Mouse (Mus musculus): ENCODE measurements around the gene Adprh. TPM values are rescaled to one million over a fixed set of nuclear protein-coding genes. Genes with fewer than 3 reads are reported as not detected.
A peak's percentile ranks its signal among the peaks of the same experiment; 100 is the strongest.
"Not testable (repeated sequence)": the region's sequence is repeated elsewhere in the genome, so short reads cannot be mapped to it uniquely, and the experiment has no call there.

Adprh gene
- polyA plus RNA-seq, 1 experiment from 2014 or later, result 46.7 TPM

DNA sequence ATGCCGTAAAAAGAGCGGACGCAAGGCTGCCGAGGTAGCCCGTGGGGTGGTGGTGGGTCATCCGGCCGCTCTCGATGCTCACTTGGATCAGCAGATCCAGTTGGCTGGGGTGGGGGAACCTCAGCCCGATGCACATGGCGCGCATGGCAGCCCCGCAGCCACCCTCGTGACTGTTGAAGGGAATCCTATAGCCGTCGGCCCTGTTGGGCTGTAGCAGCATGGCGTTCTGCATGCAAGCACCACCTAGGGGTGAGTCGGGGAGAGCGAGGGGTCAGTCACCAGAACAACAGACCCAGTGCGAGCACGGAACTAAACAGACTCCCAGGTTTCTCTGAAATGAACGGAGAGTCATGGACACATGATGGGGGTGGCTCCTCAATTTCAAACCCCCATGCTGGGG lies 5.1 kb downstream of the Adprh start:
- DNase-seq (ENCODE audit: low spot score) (no peak), ATAC-seq (ENCODE audit: low FRiP score, low TSS enrichment) (no peak)
- Histone ChIP-seq H3K27ac (replicated peaks) (no peak overlapping the region), H3K4me2 (replicated peaks; ENCODE audit: low read depth) (no peak overlapping the region), H3K9ac (ENCODE audit: low read length) (no peak overlapping the region), H3K27me3 (ENCODE audit: control insufficient read depth, insufficient read depth, low read length) (no peaks in the 10 kb centered on the region), H3K9me3 (ENCODE audit: control insufficient read depth, low read length) (no peaks in the 10 kb centered on the region), H3K4me3 (ENCODE audit: low read depth, low read length) (no peak overlapping the region), H3K36me3 (ENCODE audit: control insufficient read depth, insufficient read depth, low read length) (peaks cover 17% of the 10 kb centered on the region), H3K4me1 (replicated peaks; ENCODE audit: control insufficient read depth, insufficient read depth) (no peaks in the 10 kb centered on the region)
- TF ChIP-seq EP300 (optimal IDR thresholded peaks at IDR 0.05) (no peak), CTCF (IDR thresholded peaks at IDR 0.05; ENCODE audit: low read depth) (no peak)
- WGBS, result 92% methylated on average over 21 of the region's 21 CpGs

DNA sequence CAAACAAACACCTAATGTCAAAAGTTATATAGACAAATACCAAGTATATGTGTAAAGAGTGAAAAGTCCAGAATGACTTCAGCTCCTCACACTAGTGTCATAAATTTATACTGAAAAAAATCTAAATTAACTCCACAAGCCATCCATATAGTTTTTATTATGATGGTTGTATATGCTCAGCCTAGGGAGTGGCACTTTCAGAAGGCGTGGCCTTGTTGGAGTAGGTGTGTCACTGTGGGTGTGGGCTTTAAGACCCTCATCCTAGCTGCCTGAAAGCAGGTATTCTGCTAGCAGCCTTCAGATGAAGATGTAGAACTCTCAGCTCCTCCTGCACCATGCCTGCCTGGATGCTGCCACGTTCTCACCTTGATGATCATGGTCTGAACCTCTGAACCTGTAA lies 6.4 kb downstream of the Adprh start:
- H3K27me3 ChIP-seq (ENCODE audit: control insufficient read depth, insufficient read depth, low read length); H3K9me3 ChIP-seq (ENCODE audit: control insufficient read depth, low read length); H3K27ac ChIP-seq (replicated peaks); H3K4me1 ChIP-seq (replicated peaks; ENCODE audit: control insufficient read depth, insufficient read depth); H3K4me3 ChIP-seq (ENCODE audit: low read depth, low read length); H3K9ac ChIP-seq (ENCODE audit: low read length); DNase-seq (ENCODE audit: low spot score); ATAC-seq (ENCODE audit: low FRiP score, low TSS enrichment); H3K4me2 ChIP-seq (replicated peaks; ENCODE audit: low read depth): not testable (repeated sequence)
- peaks cover 17% of the 10 kb centered on the region for H3K36me3 ChIP-seq (ENCODE audit: control insufficient read depth, insufficient read depth, low read length)
- 88% methylated on average over 2 of the region's 2 CpGs for WGBS

DNA sequence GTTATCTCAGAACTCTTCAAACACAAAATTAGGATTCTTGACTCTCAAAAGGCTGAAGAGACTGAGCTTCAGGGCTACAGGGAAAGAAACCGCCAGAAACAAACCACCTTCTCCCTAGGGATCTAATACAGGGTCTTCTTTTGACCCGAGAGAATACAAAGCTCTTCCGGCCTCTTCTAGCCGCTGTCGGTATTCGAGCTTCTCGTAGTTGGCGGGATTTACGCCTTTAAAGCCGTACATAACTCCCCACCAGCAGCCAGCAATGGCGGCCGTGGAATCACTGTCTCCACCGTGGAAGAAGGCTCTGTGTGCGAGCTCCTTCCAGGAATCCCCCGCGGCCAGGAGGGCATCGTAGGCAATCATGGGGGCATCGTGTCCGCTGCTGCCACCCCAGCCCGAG lies 6.9 kb downstream of the Adprh start:
- H3K36me3 ChIP-seq (ENCODE audit: control insufficient read depth, insufficient read depth, low read length), result peaks cover 17% of the 10 kb centered on the region

DNA sequence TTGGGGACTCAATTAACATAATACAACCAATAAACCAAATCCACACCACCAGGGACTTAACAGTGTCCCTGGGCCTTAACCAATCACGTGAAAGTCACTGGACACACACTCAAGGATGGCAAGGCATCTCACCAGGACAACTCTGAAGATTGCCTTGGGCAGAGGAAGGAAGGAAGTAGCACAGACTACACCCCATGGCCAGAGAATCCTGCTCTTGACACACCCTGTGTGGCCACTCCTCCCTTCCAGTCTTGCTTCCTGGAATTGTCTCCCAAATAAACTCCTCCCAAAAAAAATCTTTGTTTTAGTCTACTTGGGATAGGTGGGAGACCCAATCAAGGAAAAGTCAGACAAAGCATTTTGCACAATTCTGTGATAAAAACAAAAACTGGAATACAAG lies 7.5 kb downstream of the Adprh start:
- Histone ChIP-seq H3K4me1 (replicated peaks; ENCODE audit: control insufficient read depth, insufficient read depth) (no peaks in the 10 kb centered on the region), H3K27ac (replicated peaks) (no peak overlapping the region), H3K9ac (ENCODE audit: low read length) (no peak overlapping the region), H3K4me2 (replicated peaks; ENCODE audit: low read depth) (no peak overlapping the region), H3K36me3 (ENCODE audit: control insufficient read depth, insufficient read depth, low read length) (peaks cover 17% of the 10 kb centered on the region), H3K4me3 (ENCODE audit: low read depth, low read length) (no peak overlapping the region), H3K9me3 (ENCODE audit: control insufficient read depth, low read length) (no peaks in the 10 kb centered on the region), H3K27me3 (ENCODE audit: control insufficient read depth, insufficient read depth, low read length) (no peaks in the 10 kb centered on the region)
- TF ChIP-seq CTCF (IDR thresholded peaks at IDR 0.05; ENCODE audit: low read depth) (no peak), EP300 (optimal IDR thresholded peaks at IDR 0.05) (no peak)
- ATAC-seq (ENCODE audit: low FRiP score, low TSS enrichment) (no peak), DNase-seq (ENCODE audit: low spot score) (no peak)
- 100% methylated on average over 1 of the region's 1 CpGs for WGBS

More for the DNA sequence above, 6.9 kb downstream of the Adprh start:
- Histone ChIP-seq H3K27ac (replicated peaks) (no peak overlapping the region), H3K4me3 (ENCODE audit: low read depth, low read length) (no peak overlapping the region), H3K4me2 (replicated peaks; ENCODE audit: low read depth) (no peak overlapping the region), H3K9me3 (ENCODE audit: control insufficient read depth, low read length) (no peaks in the 10 kb centered on the region), H3K9ac (ENCODE audit: low read length) (no peak overlapping the region), H3K27me3 (ENCODE audit: control insufficient read depth, insufficient read depth, low read length) (no peaks in the 10 kb centered on the region), H3K4me1 (replicated peaks; ENCODE audit: control insufficient read depth, insufficient read depth) (no peaks in the 10 kb centered on the region)
- whole genome bisulfite sequencing, result 96% methylated on average over 20 of the region's 20 CpGs
- DNase-seq (ENCODE audit: low spot score), result no peak
- no peak for ATAC-seq (ENCODE audit: low FRiP score, low TSS enrichment)
- TF ChIP-seq EP300 (optimal IDR thresholded peaks at IDR 0.05) (no peak), CTCF (IDR thresholded peaks at IDR 0.05; ENCODE audit: low read depth) (no peak)

DNA sequence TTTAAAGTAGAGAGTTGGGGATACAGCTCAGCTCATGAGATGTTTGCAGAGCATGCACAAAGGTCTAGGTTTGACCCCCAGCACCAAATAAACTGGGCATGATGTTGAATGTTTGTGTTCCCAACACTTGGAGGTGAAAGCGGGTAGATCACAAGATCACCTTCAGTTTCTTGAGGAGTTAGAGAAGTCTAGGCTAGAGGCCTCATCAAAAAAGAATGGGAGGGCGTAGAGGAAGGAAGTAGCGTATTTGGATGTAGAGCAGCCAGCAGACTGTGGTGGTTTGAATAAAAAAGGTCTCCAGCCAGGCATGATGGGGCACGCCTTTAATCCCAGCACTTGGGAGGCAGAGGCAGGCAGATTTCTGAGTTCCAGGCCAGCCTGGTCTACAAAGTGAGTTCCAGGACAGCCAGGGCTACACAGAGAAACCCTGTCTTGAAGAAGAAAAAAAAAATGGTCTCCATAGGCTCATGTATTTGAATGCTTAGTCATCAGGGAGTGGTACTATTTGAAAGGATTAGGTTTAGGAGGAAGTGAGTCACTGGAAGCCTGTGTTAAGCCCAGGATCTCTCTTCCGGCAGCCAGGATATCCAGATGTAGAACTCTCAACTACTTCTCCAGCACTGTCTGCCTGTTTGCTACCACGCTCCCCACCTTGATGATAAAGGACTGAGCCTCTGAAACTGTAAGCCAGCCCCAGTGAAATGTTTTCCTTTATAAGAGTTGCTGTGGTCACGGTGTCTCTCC lies 8.6 kb downstream of the Adprh start:
- no peaks in the 10 kb centered on the region for H3K27me3 ChIP-seq (ENCODE audit: control insufficient read depth, insufficient read depth, low read length)
- no peaks in the 10 kb centered on the region for H3K9me3 ChIP-seq (ENCODE audit: control insufficient read depth, low read length)
- TF ChIP-seq EP300 (optimal IDR thresholded peaks at IDR 0.05) (no peak), CTCF (IDR thresholded peaks at IDR 0.05; ENCODE audit: low read depth) (no peak)
- H3K4me1 ChIP-seq (replicated peaks; ENCODE audit: control insufficient read depth, insufficient read depth), result no peaks in the 10 kb centered on the region
- H3K4me2 ChIP-seq (replicated peaks; ENCODE audit: low read depth), result no peak overlapping the region
- DNase-seq (ENCODE audit: low spot score), result no peak
- ATAC-seq (ENCODE audit: low FRiP score, low TSS enrichment), result peak; percentile 59; the same call in 1 of the 2 replicates
- no peak overlapping the region for H3K4me3 ChIP-seq (ENCODE audit: low read depth, low read length)
- WGBS, result 96% methylated on average over 7 of the region's 7 CpGs
- no peak overlapping the region for H3K27ac ChIP-seq (replicated peaks)
- no peak overlapping the region for H3K9ac ChIP-seq (ENCODE audit: low read length)
- peaks cover 14% of the 10 kb centered on the region for H3K36me3 ChIP-seq (ENCODE audit: control insufficient read depth, insufficient read depth, low read length)

DNA sequence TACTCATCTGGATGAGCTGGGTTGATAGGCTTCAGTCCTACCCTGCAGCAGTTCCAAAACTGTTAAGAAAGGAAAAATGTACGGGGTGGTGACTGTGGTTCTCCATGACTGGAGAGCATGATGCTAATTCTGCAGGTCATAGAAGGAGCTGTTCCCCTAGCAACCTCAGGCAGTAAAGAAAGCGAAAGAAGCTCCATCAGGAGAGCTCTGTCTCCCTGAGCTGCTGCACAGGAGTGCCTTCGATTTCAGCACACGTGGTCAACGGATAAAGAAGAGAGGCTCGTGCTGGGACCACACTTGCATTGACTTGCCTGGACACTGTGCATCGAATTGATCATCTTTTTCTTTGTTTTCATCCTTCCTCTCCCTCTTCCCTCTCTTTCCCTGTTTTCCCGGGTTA lies 10.3 kb downstream of the Adprh start:
- Histone ChIP-seq H3K27me3 (ENCODE audit: control insufficient read depth, insufficient read depth, low read length) (no peaks in the 10 kb centered on the region), H3K4me1 (replicated peaks; ENCODE audit: control insufficient read depth, insufficient read depth) (no peaks in the 10 kb centered on the region), H3K4me3 (ENCODE audit: low read depth, low read length) (no peak overlapping the region), H3K36me3 (ENCODE audit: control insufficient read depth, insufficient read depth, low read length) (peaks cover 11% of the 10 kb centered on the region), H3K9ac (ENCODE audit: low read length) (no peak overlapping the region), H3K27ac (replicated peaks) (no peak overlapping the region), H3K4me2 (replicated peaks; ENCODE audit: low read depth) (no peak overlapping the region), H3K9me3 (ENCODE audit: control insufficient read depth, low read length) (no peaks in the 10 kb centered on the region)
- 78% methylated on average over 8 of the region's 8 CpGs for WGBS
- DNase-seq (ENCODE audit: low spot score) (no peak), ATAC-seq (ENCODE audit: low FRiP score, low TSS enrichment) (no peak)
- no peak for TF ChIP-seq EP300 (optimal IDR thresholded peaks at IDR 0.05)
- no peak for TF ChIP-seq CTCF (IDR thresholded peaks at IDR 0.05; ENCODE audit: low read depth)
